Mouse (Mus musculus): ENCODE measurements around the gene Slc30a3. TPM values are rescaled to one million over a fixed set of nuclear protein-coding genes. Genes with fewer than 3 reads are reported as not detected.

Gene Slc30a3
- polyA plus RNA-seq, 1 experiment from 2014 or later: 1.5 TPM

Other genes starting within 250 kb of the Slc30a3 start
- gene Tmem214, start 240.2 kb downstream of the Slc30a3 start, polyA plus RNA-seq (2016; fragmentation: Nextera tagmentation; extraction: Ambion mirVana): 63.3 and 63.6 TPM in 2 replicates
- 17.4 and 20.1 TPM in 2 replicates for gene Agbl5, start 219.5 kb downstream of the Slc30a3 start, polyA plus RNA-seq (2016; fragmentation: Nextera tagmentation; extraction: Ambion mirVana)
- gene Ost4, start 200.4 kb downstream of the Slc30a3 start, polyA plus RNA-seq (2016; fragmentation: Nextera tagmentation; extraction: Ambion mirVana): 380 and 415 TPM in 2 replicates
- 61.8 and 67.4 TPM in 2 replicates for gene Emilin1, start 194.8 kb downstream of the Slc30a3 start, polyA plus RNA-seq (2016; fragmentation: Nextera tagmentation; extraction: Ambion mirVana)
- gene Khk, start 186.8 kb downstream of the Slc30a3 start, polyA plus RNA-seq (2016; fragmentation: Nextera tagmentation; extraction: Ambion mirVana): 7.5 and 9.7 TPM in 2 replicates
- 4.9 and 5.8 TPM in 2 replicates for gene Cgref1, start 162.6 kb downstream of the Slc30a3 start, polyA plus RNA-seq (2016; fragmentation: Nextera tagmentation; extraction: Ambion mirVana)
- gene Preb, start 147.9 kb downstream of the Slc30a3 start, polyA plus RNA-seq (2016; fragmentation: Nextera tagmentation; extraction: Ambion mirVana): 138 and 149 TPM in 2 replicates
- 0.02 TPM in 1 of 2 replicates, not detected in the other for gene Tcf23, start 139.6 kb downstream of the Slc30a3 start, polyA plus RNA-seq (2016; fragmentation: Nextera tagmentation; extraction: Ambion mirVana)
- 80.5 and 99.6 TPM in 2 replicates for gene Atraid, start 59.9 kb downstream of the Slc30a3 start, polyA plus RNA-seq (2016; fragmentation: Nextera tagmentation; extraction: Ambion mirVana)
- gene Slc5a6, start 59.3 kb downstream of the Slc30a3 start, polyA plus RNA-seq (2016; fragmentation: Nextera tagmentation; extraction: Ambion mirVana): 10.6 and 11.4 TPM in 2 replicates
- gene Cad, start 53.5 kb downstream of the Slc30a3 start, polyA plus RNA-seq (2016; fragmentation: Nextera tagmentation; extraction: Ambion mirVana): 52.4 and 53.3 TPM in 2 replicates
- gene Dnajc5g, start 2.0 kb downstream of the Slc30a3 start, polyA plus RNA-seq (2016; fragmentation: Nextera tagmentation; extraction: Ambion mirVana): not detected in 2 replicates
- not detected in 2 replicates for gene Trim54, start 8.5 kb upstream of the Slc30a3 start, polyA plus RNA-seq (2016; fragmentation: Nextera tagmentation; extraction: Ambion mirVana)
- not detected in 2 replicates for gene Ucn, start 30.6 kb upstream of the Slc30a3 start, polyA plus RNA-seq (2016; fragmentation: Nextera tagmentation; extraction: Ambion mirVana)
- 58.7 and 64.5 TPM in 2 replicates for gene Mpv17, start 46.0 kb upstream of the Slc30a3 start, polyA plus RNA-seq (2016; fragmentation: Nextera tagmentation; extraction: Ambion mirVana)
- gene Gm29609, start 71.7 kb upstream of the Slc30a3 start, polyA plus RNA-seq (2016; fragmentation: Nextera tagmentation; extraction: Ambion mirVana): 1.7 and 2.1 TPM in 2 replicates
- 120 and 124 TPM in 2 replicates for gene Gtf3c2, start 71.9 kb upstream of the Slc30a3 start, polyA plus RNA-seq (2016; fragmentation: Nextera tagmentation; extraction: Ambion mirVana)
- 139 and 153 TPM in 2 replicates for gene Snx17, start 85.0 kb upstream of the Slc30a3 start, polyA plus RNA-seq (2016; fragmentation: Nextera tagmentation; extraction: Ambion mirVana)
- 86.3 and 87.7 TPM in 2 replicates for gene Eif2b4, start 85.2 kb upstream of the Slc30a3 start, polyA plus RNA-seq (2016; fragmentation: Nextera tagmentation; extraction: Ambion mirVana)
- 11.5 and 13.8 TPM in 2 replicates for gene Zfp513, start 94.1 kb upstream of the Slc30a3 start, polyA plus RNA-seq (2016; fragmentation: Nextera tagmentation; extraction: Ambion mirVana)
- gene Ppm1g, start 112.5 kb upstream of the Slc30a3 start, polyA plus RNA-seq (2016; fragmentation: Nextera tagmentation; extraction: Ambion mirVana): 195 and 214 TPM in 2 replicates
- gene Nrbp1, start 132.6 kb upstream of the Slc30a3 start, polyA plus RNA-seq (2016; fragmentation: Nextera tagmentation; extraction: Ambion mirVana): 160 and 171 TPM in 2 replicates
- gene Gm9970, start 133.0 kb upstream of the Slc30a3 start, polyA plus RNA-seq (2016; fragmentation: Nextera tagmentation; extraction: Ambion mirVana): 0.23 and 0.36 TPM in 2 replicates
- 2.9 and 3.0 TPM in 2 replicates for gene Krtcap3, start 143.5 kb upstream of the Slc30a3 start, polyA plus RNA-seq (2016; fragmentation: Nextera tagmentation; extraction: Ambion mirVana)
- 33.8 and 40.6 TPM in 2 replicates for gene Ift172, start 182.9 kb upstream of the Slc30a3 start, polyA plus RNA-seq (2016; fragmentation: Nextera tagmentation; extraction: Ambion mirVana)
- gene Fndc4, start 187.8 kb upstream of the Slc30a3 start, polyA plus RNA-seq (2016; fragmentation: Nextera tagmentation; extraction: Ambion mirVana): 48.9 and 51.0 TPM in 2 replicates
- 0.24 TPM in 1 of 2 replicates, not detected in the other for gene Gckr, start 189.2 kb upstream of the Slc30a3 start, polyA plus RNA-seq (2016; fragmentation: Nextera tagmentation; extraction: Ambion mirVana)